ENCODE assay signal across 8 mouse cellular contexts in the genomic region with DNA sequence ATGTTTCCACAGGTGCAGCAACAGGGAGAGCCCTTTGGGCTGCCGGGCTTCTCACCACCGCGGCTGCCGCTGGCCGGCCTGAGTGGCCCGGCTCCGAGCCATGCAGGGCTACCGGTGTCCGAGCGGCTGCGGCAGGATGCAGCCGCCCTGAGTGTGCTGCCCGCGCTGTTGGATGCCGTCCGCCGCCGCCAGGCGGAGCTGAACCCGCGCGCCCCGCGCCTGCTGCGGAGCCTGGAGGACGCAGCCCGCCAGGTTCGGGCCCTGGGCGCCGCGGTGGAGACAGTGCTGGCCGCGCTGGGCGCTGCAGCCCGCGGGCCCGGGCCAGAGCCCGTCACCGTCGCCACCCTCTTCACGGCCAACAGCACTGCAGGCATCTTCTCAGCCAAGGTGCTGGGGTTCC. TPM values are rescaled to one million over a fixed set of nuclear protein-coding genes. Genes with fewer than 3 reads are reported as not detected.
DNase-seq lines count a peak whose midpoint lies in the region; ATAC-seq and TF ChIP-seq lines count a peak whose summit lies in the region.

No protein-coding gene starts in this region.

- H3K4me2 ChIP-seq in lung, embryonic 15.5 days: peak overlapping the region; percentile 73
- peak overlapping the region; percentile 75 for H3K4me2 ChIP-seq in neural tube, embryonic 15.5 days

- H3K9ac ChIP-seq in ES-E14 (ENCODE audit: insufficient read depth, low read depth, low read length, poor library complexity, severe bottlenecking): peak overlapping the region; percentile 79
- H3K9ac ChIP-seq in lung, embryonic 15.5 days: peak overlapping the region; percentile 42
- peak overlapping the region; percentile 49 for H3K9ac ChIP-seq in neural tube, embryonic 15.5 days (replicated peaks)

- H3K27ac ChIP-seq in ES-E14 (ENCODE audit: insufficient read depth, low read depth, low read length, poor library complexity, severe bottlenecking): no peak overlapping the region
- H3K27ac ChIP-seq in layer of hippocampus, adult 2 months: peak overlapping the region; percentile 36; the same call in 1 of the 2 replicates
- H3K27ac ChIP-seq in lung, embryonic 15.5 days: no peak overlapping the region
- no peak overlapping the region for H3K27ac ChIP-seq in neural tube, embryonic 15.5 days (replicated peaks)

- no peaks in the 10 kb centered on the region for H3K27me3 ChIP-seq in lung, embryonic 15.5 days
- no peaks in the 10 kb centered on the region; the same call in 1 of the 2 replicates for H3K27me3 ChIP-seq in neural tube, embryonic 15.5 days (replicated peaks)

- no peaks in the 10 kb centered on the region for H3K9me3 ChIP-seq in ES-E14 (ENCODE audit: control insufficient read depth, insufficient read depth, low read depth, low read length)
- no peaks in the 10 kb centered on the region for H3K9me3 ChIP-seq in lung, embryonic 15.5 days
- H3K9me3 ChIP-seq in neural tube, embryonic 15.5 days (replicated peaks): no peaks in the 10 kb centered on the region

- in situ Hi-C loops in ES-E14 (cut with MboI; ENCODE audit: low sequenced_read_pairs in 2 of 2, unreplicated experiment in 2 of 2): no loop called here

- H3K4me3 ChIP-seq in ES-E14 (ENCODE audit: insufficient read depth in 1 of 2, low read depth in 1 of 2, low read length in 2 of 2, poor library complexity in 1 of 2, severe bottlenecking in 1 of 2): peak overlapping the region; percentile 64 to 72
- H3K4me3 ChIP-seq in layer of hippocampus, adult 2 months: peak overlapping the region; percentile 52
- H3K4me3 ChIP-seq in lung, embryonic 15.5 days: peak overlapping the region; percentile 39
- H3K4me3 ChIP-seq in neural tube, embryonic 15.5 days (replicated peaks): peak overlapping the region; percentile 42

- TF ChIP-seq CTCF in layer of hippocampus, adult 2 months (conservative IDR thresholded peaks at IDR 0.05): peak; percentile 80

- no peaks in the 10 kb centered on the region for H3K36me3 ChIP-seq in ES-E14 (ENCODE audit: control insufficient read depth, insufficient read depth, low read length, poor library complexity, severe bottlenecking)
- no peaks in the 10 kb centered on the region for H3K36me3 ChIP-seq in lung, embryonic 15.5 days
- H3K36me3 ChIP-seq in neural tube, embryonic 15.5 days: no peaks in the 10 kb centered on the region

- ATAC-seq in hematopoietic stem cell, adult 5-6 weeks (replicated peaks in 1 of 2; ENCODE audit: insufficient read depth in 1 of 2, low FRiP score in 2 of 2, low TSS enrichment in 1 of 2, low read depth in 1 of 2, poor library complexity in 2 of 2, severe bottlenecking in 2 of 2): peak; percentile 44 to 54; a peak in 3 of 4 replicates
- ATAC-seq in lung, embryonic 15.5 days (ENCODE audit: borderline replicate concordance, extremely low read depth, low FRiP score, low TSS enrichment): peak; percentile 53; the same call in 1 of the 2 replicates
- peak; percentile 39; the same call in 1 of the 2 replicates for ATAC-seq in neural tube, embryonic 15.5 days (ENCODE audit: low FRiP score)

- WGBS in lung, embryonic 15.5 days: 2% methylated on average over 41 of the region's 41 CpGs
- under 1% methylated on average over 41 of the region's 41 CpGs for WGBS in neural tube, embryonic 15.5 days

- DNase-seq in ES-E14 (ENCODE audit: low read depth, low spot score): no peak
- peak; percentile 80 for DNase-seq in cerebellum, adult 9-11 months
- DNase-seq in forelimb bud, embryonic 11.5 days (ENCODE audit: low read depth, low spot score): peak; percentile 36
- peak in 1 of 2 experiments; percentile 47 for DNase-seq in layer of hippocampus, adult 2 months (ENCODE audit: low spot score in 2 of 2)
- peak; percentile 87 for DNase-seq in testis, postnatal 10 days (ENCODE audit: low spot score)

- H3K4me1 ChIP-seq in ES-E14 (ENCODE audit: control insufficient read depth in 2 of 2, insufficient read depth in 2 of 2, low read length in 2 of 2, poor library complexity in 1 of 2): peaks cover 1 to 5% of the 10 kb centered on the region in 2 experiments; a peak in 2 of 4 replicates
- H3K4me1 ChIP-seq in lung, embryonic 15.5 days: peaks cover 27% of the 10 kb centered on the region
- peaks cover 24% of the 10 kb centered on the region for H3K4me1 ChIP-seq in neural tube, embryonic 15.5 days

TF ChIP-seq in ES-E14, 5 proteins besides CTCF, POLR2A, EP300 and RAD21:
- TF ChIP-seq MAFK (IDR thresholded peaks at IDR 0.05; ENCODE audit: insufficient read depth, low read depth, low read length) (no peak), ZC3H11A (IDR thresholded peaks at IDR 0.05; ENCODE audit: borderline replicate concordance, low read depth, low read length) (no peak), HCFC1 (IDR thresholded peaks at IDR 0.05; ENCODE audit: borderline replicate concordance, insufficient read depth, low read length) (no peak; the same call in 1 of the 2 replicates), ZNF384 (IDR thresholded peaks at IDR 0.05; ENCODE audit: low read depth, low read length) (no peak), CHD2 (IDR thresholded peaks at IDR 0.05; ENCODE audit: low read depth, low read length) (no peak)

RNA-seq across cellular contexts. Expression of gene Ctf1, which starts 4.5 kb away (rescaled TPM):
- total RNA-seq in ES-E14 (2012; rRNA removed): 2.3 and 3.0 TPM in 2 replicates
- 1.3 and 7.7 TPM in 2 replicates for total RNA-seq in hematopoietic stem cell, adult 5-6 weeks (2017)
- total RNA-seq in layer of hippocampus, adult 2 months (2021): 1 to 10 TPM; 1.9 to 3.1 TPM
- 12.1 and 12.8 TPM in 2 replicates for polyA plus RNA-seq in lung, embryonic 15.5 days (2015; fragmentation: Nextera tagmentation; extraction: Ambion mirVana)
- 3.6 and 6.2 TPM in 2 replicates for polyA plus RNA-seq in neural tube, embryonic 15.5 days (2015; fragmentation: Nextera tagmentation; extraction: Ambion mirVana)

RNA-seq across cellular contexts. Expression of gene Bcl7c, which starts 8.3 kb away (rescaled TPM):
- total RNA-seq in ES-E14 (2012; rRNA removed): 35.6 and 36.8 TPM in 2 replicates
- total RNA-seq in hematopoietic stem cell, adult 5-6 weeks (2017): 60.5 and 72.0 TPM in 2 replicates
- 10 to 100 TPM; 20.1 to 26.6 TPM for total RNA-seq in layer of hippocampus, adult 2 months (2021)
- 62.3 and 70.1 TPM in 2 replicates for polyA plus RNA-seq in lung, embryonic 15.5 days (2015; fragmentation: Nextera tagmentation; extraction: Ambion mirVana)
- 49.5 and 62.9 TPM in 2 replicates for polyA plus RNA-seq in neural tube, embryonic 15.5 days (2015; fragmentation: Nextera tagmentation; extraction: Ambion mirVana)

RNA-seq across cellular contexts. Expression of gene Ctf2, which starts 15.0 kb away (rescaled TPM):
- 0.69 and 0.71 TPM in 2 replicates for total RNA-seq in ES-E14 (2012; rRNA removed)
- total RNA-seq in hematopoietic stem cell, adult 5-6 weeks (2017): not detected in 2 replicates
- total RNA-seq in layer of hippocampus, adult 2 months (2021): not detected
- polyA plus RNA-seq in lung, embryonic 15.5 days (2015; fragmentation: Nextera tagmentation; extraction: Ambion mirVana): 0.16 and 0.29 TPM in 2 replicates
- 0.09 and 0.13 TPM in 2 replicates for polyA plus RNA-seq in neural tube, embryonic 15.5 days (2015; fragmentation: Nextera tagmentation; extraction: Ambion mirVana)

RNA-seq across cellular contexts. Expression of gene Fbxl19, which starts 27.4 kb away (rescaled TPM):
- 86.9 and 93.0 TPM in 2 replicates for total RNA-seq in ES-E14 (2012; rRNA removed)
- total RNA-seq in hematopoietic stem cell, adult 5-6 weeks (2017): 15.1 and 18.5 TPM in 2 replicates
- total RNA-seq in layer of hippocampus, adult 2 months (2021): 10 to 100 TPM; 53.8 to 59.7 TPM
- polyA plus RNA-seq in lung, embryonic 15.5 days (2015; fragmentation: Nextera tagmentation; extraction: Ambion mirVana): 4.3 and 5.1 TPM in 2 replicates
- 6.9 and 8.7 TPM in 2 replicates for polyA plus RNA-seq in neural tube, embryonic 15.5 days (2015; fragmentation: Nextera tagmentation; extraction: Ambion mirVana)

RNA-seq across cellular contexts. Expression of gene Orai3, which starts 52.6 kb away (rescaled TPM):
- 14.0 and 30.7 TPM in 2 replicates for total RNA-seq in ES-E14 (2012; rRNA removed)
- 25.3 and 34.4 TPM in 2 replicates for total RNA-seq in hematopoietic stem cell, adult 5-6 weeks (2017)
- 10 to 100 TPM; 30.1 to 31.5 TPM for total RNA-seq in layer of hippocampus, adult 2 months (2021)
- polyA plus RNA-seq in lung, embryonic 15.5 days (2015; fragmentation: Nextera tagmentation; extraction: Ambion mirVana): 27.2 and 30.7 TPM in 2 replicates
- 8.6 and 13.5 TPM in 2 replicates for polyA plus RNA-seq in neural tube, embryonic 15.5 days (2015; fragmentation: Nextera tagmentation; extraction: Ambion mirVana)
